Mouse (Mus musculus) adrenal gland, postnatal 36 days (tissue): Measurements from ENCODE around the gene Far1. TPM values are rescaled to one million over a fixed set of nuclear protein-coding genes. Genes with fewer than 3 reads are reported as not detected.

Experiments
- DNase-seq, 2 experiments: peaks; one replicate each; pipeline ENCODE4 v3.0.0; 2021; ENCODE audit warnings: mixed read lengths in 1 of 2
- long read RNA-seq, 2 experiments: library from polyadenylated mRNA; stranded (forward); transcript quantifications; one replicate each; pipeline ENCODE4 v2.0.0; 2021; ENCODE audit warnings: borderline sequencing depth in 2 of 2
- total RNA-seq, 2 experiments: library from RNA; stranded (reverse); gene quantifications; 2 replicates each; pipeline ENCODE4 v1.2.3; 2021

Gene Far1
- 10 to 100 TPM; 50.5 to 55.9 TPM for total RNA-seq
- long read RNA-seq, experiment 1, full-length matches to known transcripts: 11 of 14 reads
- long read RNA-seq, experiment 1, partial matches to known transcripts: 0 of 14 reads
- long read RNA-seq, experiment 1, other reads (novel, unspliced or antisense): 3 of 14 reads
- long read RNA-seq, experiment 2, partial matches to known transcripts: 1 of 1 reads
- long read RNA-seq, experiment 2, other reads (novel, unspliced or antisense): 0 of 1 reads

GRCm38 (mm10) chr7:113513286-113513962 is at the start of gene Far1:
TSS of gene Far1 (plus strand) at chr7:113513834.
- peak; percentile 97 to 98 for DNase-seq

GRCm38 (mm10) chr7:113468345-113468744 is 45.3 kb upstream of the Far1 start:
- DNase-seq: no peak

- no peak for DNase-seq
Measured at GRCm38 (mm10) chr7:113470671-113471070, 43.0 kb upstream of the Far1 start.

- DNase-seq: no peak
Measured at GRCm38 (mm10) chr7:113471653-113472052, 42.0 kb upstream of the Far1 start.

- DNase-seq: no peak
Measured at GRCm38 (mm10) chr7:113495792-113496191, 17.8 kb upstream of the Far1 start.

- DNase-seq: no peak
Measured at GRCm38 (mm10) chr7:113498413-113498812, 15.2 kb upstream of the Far1 start.

- DNase-seq: no peak
Measured at GRCm38 (mm10) chr7:113499821-113500220, 13.8 kb upstream of the Far1 start.

- no peak for DNase-seq
Measured at GRCm38 (mm10) chr7:113502453-113502852, 11.2 kb upstream of the Far1 start.

GRCm38 (mm10) chr7:113505047-113505446 is 8.6 kb upstream of the Far1 start:
- no peak for DNase-seq

GRCm38 (mm10) chr7:113505516-113506045 is 8.1 kb upstream of the Far1 start:
- no peak for DNase-seq

- no peak for DNase-seq
Measured at GRCm38 (mm10) chr7:113507846-113508245, 5.8 kb upstream of the Far1 start.

GRCm38 (mm10) chr7:113511396-113511795 is 2.2 kb upstream of the Far1 start:
- no peak for DNase-seq

- no peak for DNase-seq
Measured at GRCm38 (mm10) chr7:113512527-113513285, 928 bp upstream of the Far1 start.

- no peak for DNase-seq
Measured at GRCm38 (mm10) chr7:113513963-113514649, 472 bp downstream of the Far1 start.

GRCm38 (mm10) chr7:113515831-113516230 is 2.2 kb downstream of the Far1 start:
- no peak for DNase-seq

GRCm38 (mm10) chr7:113518419-113518818 is 4.8 kb downstream of the Far1 start:
- DNase-seq: no peak

GRCm38 (mm10) chr7:113518961-113519360 is 5.3 kb downstream of the Far1 start:
- peak; percentile 26 to 29 for DNase-seq

- DNase-seq: no peak
Measured at GRCm38 (mm10) chr7:113543158-113543557, 29.5 kb downstream of the Far1 start.

GRCm38 (mm10) chr7:113551742-113552463 is 38.3 kb downstream of the Far1 start:
- no peak for DNase-seq

- no peak for DNase-seq
Measured at GRCm38 (mm10) chr7:113552508-113552907, 38.9 kb downstream of the Far1 start.

GRCm38 (mm10) chr7:113556138-113556537 is 42.5 kb downstream of the Far1 start:
- no peak for DNase-seq

GRCm38 (mm10) chr7:113566892-113567291 is 53.3 kb downstream of the Far1 start:
- no peak for DNase-seq
